Mouse (Mus musculus) T-helper 2 cell (primary cell): ENCODE measurements at regions not wholly inside any gene's neighbourhood (a gene's known extent, or its start where the extent isn't known, plus 50 kb on each side); places are given as distances from the start of the nearest gene placed in this dataset.

Source experiments
- in situ Hi-C: fragments of 300-600 bp; cut with MboI, MseI; formaldehyde crosslinking; loops from one replicate; pipeline ENCODE4 v1.15.1; 2025; ENCODE audit warnings: high pct_unique_total_duplicates

- in situ Hi-C loops, result loop anchor here (25.0 kb wide), 1 partner anchor 1631 kb away; no protein-coding TSS in a partner anchor
These were observed 67.8 kb downstream of the Olfr1505 start for GRCm38 (mm10) chr19:13980988-13981630.

- in situ Hi-C loops, result loop anchor here (25.0 kb wide), 1 partner anchor 1629 kb away; no protein-coding TSS in a partner anchor
These were observed 69.5 kb downstream of the Olfr1505 start for GRCm38 (mm10) chr19:13982823-13983222.
